Mouse (Mus musculus): ENCODE results near the gene Pde10a. TPM values are rescaled to one million over a fixed set of nuclear protein-coding genes. Genes with fewer than 3 reads are reported as not detected.

The Pde10a gene
- total RNA-seq, 1 experiment = 2.6 TPM

- DNase-seq (ENCODE audit: low read depth, low spot score) = no peak
- in situ Hi-C loops (cut with MboI; ENCODE audit: low sequenced_read_pairs in 2 of 2, unreplicated experiment in 2 of 2) = no loop called here
- Histone ChIP-seq H3K9ac (ENCODE audit: insufficient read depth, low read depth, low read length, poor library complexity, severe bottlenecking) (no peak overlapping the region), H3K9me3 (ENCODE audit: control insufficient read depth, insufficient read depth, low read depth, low read length) (no peaks in the 10 kb centered on the region), H3K27ac (ENCODE audit: insufficient read depth, low read depth, low read length, poor library complexity, severe bottlenecking) (no peak overlapping the region), H3K36me3 (ENCODE audit: control insufficient read depth, insufficient read depth, low read length, poor library complexity, severe bottlenecking) (no peaks in the 10 kb centered on the region), H3K4me3 (ENCODE audit: insufficient read depth in 1 of 2, low read depth in 1 of 2, low read length in 2 of 2, poor library complexity in 1 of 2, severe bottlenecking in 1 of 2) (no peak overlapping the region), H3K4me1 (ENCODE audit: control insufficient read depth in 2 of 2, insufficient read depth in 2 of 2, low read length in 2 of 2, poor library complexity in 1 of 2) (no peaks in the 10 kb centered on the region)
- no peak for TF ChIP-seq ZNF384 (IDR thresholded peaks at IDR 0.05; ENCODE audit: low read depth, low read length)
- no peak for TF ChIP-seq ZC3H11A (IDR thresholded peaks at IDR 0.05; ENCODE audit: borderline replicate concordance, low read depth, low read length)
- no peak for TF ChIP-seq MAFK (IDR thresholded peaks at IDR 0.05; ENCODE audit: insufficient read depth, low read depth, low read length)
- TF ChIP-seq CHD2 (IDR thresholded peaks at IDR 0.05; ENCODE audit: low read depth, low read length) = no peak
- no peak for TF ChIP-seq HCFC1 (IDR thresholded peaks at IDR 0.05; ENCODE audit: borderline replicate concordance, insufficient read depth, low read length)
Observed at GRCm38 (mm10) chr17:8636691-8637090, 111.5 kb downstream of the Pde10a start.

GRCm38 (mm10) chr17:8637181-8637580, 112.0 kb downstream of the Pde10a start:
- Histone ChIP-seq H3K9ac (ENCODE audit: insufficient read depth, low read depth, low read length, poor library complexity, severe bottlenecking) (no peak overlapping the region), H3K27ac (ENCODE audit: insufficient read depth, low read depth, low read length, poor library complexity, severe bottlenecking) (no peak overlapping the region), H3K4me3 (ENCODE audit: insufficient read depth in 1 of 2, low read depth in 1 of 2, low read length in 2 of 2, poor library complexity in 1 of 2, severe bottlenecking in 1 of 2) (no peak overlapping the region), H3K36me3 (ENCODE audit: control insufficient read depth, insufficient read depth, low read length, poor library complexity, severe bottlenecking) (no peaks in the 10 kb centered on the region), H3K4me1 (ENCODE audit: control insufficient read depth in 2 of 2, insufficient read depth in 2 of 2, low read length in 2 of 2, poor library complexity in 1 of 2) (no peaks in the 10 kb centered on the region), H3K9me3 (ENCODE audit: control insufficient read depth, insufficient read depth, low read depth, low read length) (no peaks in the 10 kb centered on the region)
- no peak for TF ChIP-seq CHD2 (IDR thresholded peaks at IDR 0.05; ENCODE audit: low read depth, low read length)
- in situ Hi-C loops (cut with MboI; ENCODE audit: low sequenced_read_pairs in 2 of 2, unreplicated experiment in 2 of 2) = no loop called here
- DNase-seq (ENCODE audit: low read depth, low spot score) = no peak

GRCm38 (mm10) chr17:8639703-8640380, 114.7 kb downstream of the Pde10a start:
- Histone ChIP-seq H3K9me3 (ENCODE audit: control insufficient read depth, insufficient read depth, low read depth, low read length) (no peaks in the 10 kb centered on the region), H3K27ac (ENCODE audit: insufficient read depth, low read depth, low read length, poor library complexity, severe bottlenecking) (no peak overlapping the region), H3K9ac (ENCODE audit: insufficient read depth, low read depth, low read length, poor library complexity, severe bottlenecking) (no peak overlapping the region), H3K4me3 (ENCODE audit: insufficient read depth in 1 of 2, low read depth in 1 of 2, low read length in 2 of 2, poor library complexity in 1 of 2, severe bottlenecking in 1 of 2) (no peak overlapping the region), H3K36me3 (ENCODE audit: control insufficient read depth, insufficient read depth, low read length, poor library complexity, severe bottlenecking) (no peaks in the 10 kb centered on the region), H3K4me1 (ENCODE audit: control insufficient read depth in 2 of 2, insufficient read depth in 2 of 2, low read length in 2 of 2, poor library complexity in 1 of 2) (no peaks in the 10 kb centered on the region)
- in situ Hi-C loops (cut with MboI; ENCODE audit: low sequenced_read_pairs in 2 of 2, unreplicated experiment in 2 of 2) = no loop called here
- no peak for TF ChIP-seq CHD2 (IDR thresholded peaks at IDR 0.05; ENCODE audit: low read depth, low read length)
- peak; percentile 51; the same call in 1 of the 2 replicates for TF ChIP-seq ZC3H11A (IDR thresholded peaks at IDR 0.05; ENCODE audit: borderline replicate concordance, low read depth, low read length)
- peak; percentile 24 for DNase-seq (ENCODE audit: low read depth, low spot score)

GRCm38 (mm10) chr17:8640741-8641480, 115.7 kb downstream of the Pde10a start:
- no peaks in the 10 kb centered on the region for H3K4me1 ChIP-seq (ENCODE audit: control insufficient read depth in 2 of 2, insufficient read depth in 2 of 2, low read length in 2 of 2, poor library complexity in 1 of 2)
- H3K27ac ChIP-seq (ENCODE audit: insufficient read depth, low read depth, low read length, poor library complexity, severe bottlenecking) = no peak overlapping the region
- H3K9ac ChIP-seq (ENCODE audit: insufficient read depth, low read depth, low read length, poor library complexity, severe bottlenecking) = no peak overlapping the region
- DNase-seq (ENCODE audit: low read depth, low spot score) = no peak
- H3K36me3 ChIP-seq (ENCODE audit: control insufficient read depth, insufficient read depth, low read length, poor library complexity, severe bottlenecking) = no peaks in the 10 kb centered on the region
- H3K4me3 ChIP-seq (ENCODE audit: insufficient read depth in 1 of 2, low read depth in 1 of 2, low read length in 2 of 2, poor library complexity in 1 of 2, severe bottlenecking in 1 of 2) = no peak overlapping the region
- no peak for TF ChIP-seq ZNF384 (IDR thresholded peaks at IDR 0.05; ENCODE audit: low read depth, low read length)
- TF ChIP-seq ZC3H11A (IDR thresholded peaks at IDR 0.05; ENCODE audit: borderline replicate concordance, low read depth, low read length) = no peak
- TF ChIP-seq CHD2 (IDR thresholded peaks at IDR 0.05; ENCODE audit: low read depth, low read length) = no peak
- TF ChIP-seq MAFK (IDR thresholded peaks at IDR 0.05; ENCODE audit: insufficient read depth, low read depth, low read length) = no peak
- no peak for TF ChIP-seq HCFC1 (IDR thresholded peaks at IDR 0.05; ENCODE audit: borderline replicate concordance, insufficient read depth, low read length)
- H3K9me3 ChIP-seq (ENCODE audit: control insufficient read depth, insufficient read depth, low read depth, low read length) = no peaks in the 10 kb centered on the region
- in situ Hi-C loops (cut with MboI; ENCODE audit: low sequenced_read_pairs in 2 of 2, unreplicated experiment in 2 of 2) = no loop called here

- H3K9me3 ChIP-seq (ENCODE audit: control insufficient read depth, insufficient read depth, low read depth, low read length) = no peaks in the 10 kb centered on the region
- in situ Hi-C loops (cut with MboI; ENCODE audit: low sequenced_read_pairs in 2 of 2, unreplicated experiment in 2 of 2) = no loop called here
- H3K4me3 ChIP-seq (ENCODE audit: insufficient read depth in 1 of 2, low read depth in 1 of 2, low read length in 2 of 2, poor library complexity in 1 of 2, severe bottlenecking in 1 of 2) = no peak overlapping the region
- no peaks in the 10 kb centered on the region for H3K36me3 ChIP-seq (ENCODE audit: control insufficient read depth, insufficient read depth, low read length, poor library complexity, severe bottlenecking)
- H3K27ac ChIP-seq (ENCODE audit: insufficient read depth, low read depth, low read length, poor library complexity, severe bottlenecking) = no peak overlapping the region
- DNase-seq (ENCODE audit: low read depth, low spot score) = no peak
- H3K4me1 ChIP-seq (ENCODE audit: control insufficient read depth in 2 of 2, insufficient read depth in 2 of 2, low read length in 2 of 2, poor library complexity in 1 of 2) = no peaks in the 10 kb centered on the region
- no peak overlapping the region for H3K9ac ChIP-seq (ENCODE audit: insufficient read depth, low read depth, low read length, poor library complexity, severe bottlenecking)
- TF ChIP-seq ZC3H11A (IDR thresholded peaks at IDR 0.05; ENCODE audit: borderline replicate concordance, low read depth, low read length) (no peak), HCFC1 (IDR thresholded peaks at IDR 0.05; ENCODE audit: borderline replicate concordance, insufficient read depth, low read length) (no peak), MAFK (IDR thresholded peaks at IDR 0.05; ENCODE audit: insufficient read depth, low read depth, low read length) (no peak), ZNF384 (IDR thresholded peaks at IDR 0.05; ENCODE audit: low read depth, low read length) (no peak), CHD2 (IDR thresholded peaks at IDR 0.05; ENCODE audit: low read depth, low read length) (no peak)
Observed at GRCm38 (mm10) chr17:8641491-8641890, 116.3 kb downstream of the Pde10a start.

Measured in ES-E14 (cell line).